Mouse (Mus musculus) c-Kit-positive CD71-positive TER-119-positive erythroid progenitor cells, embryonic 14.5 days (primary cell): Measurements from ENCODE around the gene Sowaha.
A peak's percentile ranks its signal among the peaks of the same experiment; 100 is the strongest.
"Not testable (repeated sequence)": the region's sequence is repeated elsewhere in the genome, so short reads cannot be mapped to it uniquely, and the experiment has no call there.

Experiments
- DNase-seq: peaks from one replicate; pipeline ENCODE4 v3.0.0-alpha.2; 2013; ENCODE audit warnings: low spot score

The Sowaha gene

GRCm38 (mm10) chr11:53436338-53436737, 43.7 kb downstream of the Sowaha start:
- no peak for DNase-seq

GRCm38 (mm10) chr11:53435504-53435903, 44.6 kb downstream of the Sowaha start:
- DNase-seq = no peak

GRCm38 (mm10) chr11:53433057-53433456, 47.0 kb downstream of the Sowaha start:
- DNase-seq = peak; percentile 45

GRCm38 (mm10) chr11:53431347-53432056, 48.6 kb downstream of the Sowaha start:
- peak; percentile 42 for DNase-seq

GRCm38 (mm10) chr11:53430670-53431346, 49.3 kb downstream of the Sowaha start, which contains the start of the genes Uqcrq and Gdf9:
Gene Uqcrq, minus strand, starts transcription at chr11:53430831.
Gene Gdf9, plus strand, starts transcription at chr11:53431023.
- peak; percentile 100 for DNase-seq

- no peak for DNase-seq
These were observed 49.8 kb downstream of the Sowaha start for GRCm38 (mm10) chr11:53430300-53430669.

- DNase-seq = no peak
These were observed 50.9 kb downstream of the Sowaha start for GRCm38 (mm10) chr11:53429182-53429581.

GRCm38 (mm10) chr11:53428716-53429057, 51.4 kb downstream of the Sowaha start:
- DNase-seq = no peak

GRCm38 (mm10) chr11:53427993-53428715, 51.9 kb downstream of the Sowaha start:
- DNase-seq = no peak

- not testable (repeated sequence) for DNase-seq
These were observed 53.2 kb downstream of the Sowaha start for GRCm38 (mm10) chr11:53426914-53427313.
